8 mouse cellular contexts compared by ENCODE assay signal in genomic region chr15:94601339-94601738, GRCm38 (mm10). TPM values are rescaled to one million over a fixed set of nuclear protein-coding genes. Genes with fewer than 3 reads are reported as not detected.
DNase-seq lines count a peak whose midpoint lies in the region; ATAC-seq and TF ChIP-seq lines count a peak whose summit lies in the region.
"Had no signal": no experiment of that assay in that cellular context is flagged by ENCODE, and none has a peak within 500 bp of the region (broad histone marks: within the 10 kb centered on the region; RNA-seq: fewer than 3 reads in every experiment).

No protein-coding gene starts in this region.

- H3K9me3 ChIP-seq in liver, embryonic 12.5 days (replicated peaks), result no peaks in the 10 kb centered on the region
- H3K9me3 ChIP-seq in ES-E14 (ENCODE audit: control insufficient read depth, insufficient read depth, low read depth, low read length), result no peaks in the 10 kb centered on the region
- H3K9me3 ChIP-seq: midbrain, embryonic 12.5 days had no signal

- ATAC-seq in liver, embryonic 12.5 days, result no peak

- DNase-seq in liver (peak; percentile 39), ES-E14 (ENCODE audit: low read depth, low spot score) (peak; percentile 53)
- DNase-seq in adrenal gland, postnatal 10 days, result peak; percentile 76
- DNase-seq in fibroblast of lung, adult 2 months (ENCODE audit: low read depth), result peak; percentile 39
- DNase-seq in kidney, postnatal 36 days, result peak; percentile 69 to 88
- peak; percentile 59 for DNase-seq in retina, postnatal 1 day

- 0 out of 2 replicates have a peak, but pooled peaks cover 4% of the 10 kb centered on the region for H3K4me1 ChIP-seq in liver, embryonic 12.5 days
- peaks cover 0 to 10% of the 10 kb centered on the region in 2 experiments; a peak in 2 of 4 replicates for H3K4me1 ChIP-seq in ES-E14 (ENCODE audit: control insufficient read depth in 2 of 2, insufficient read depth in 2 of 2, low read length in 2 of 2, poor library complexity in 1 of 2)
- H3K4me1 ChIP-seq: midbrain, embryonic 12.5 days had no signal

- in situ Hi-C loops in ES-E14 (cut with MboI; ENCODE audit: low sequenced_read_pairs in 2 of 2, unreplicated experiment in 2 of 2), result no loop called here

- H3K27ac ChIP-seq in liver, embryonic 12.5 days, result no peak overlapping the region
- no peak overlapping the region for H3K27ac ChIP-seq in ES-E14 (ENCODE audit: insufficient read depth, low read depth, low read length, poor library complexity, severe bottlenecking)
- H3K27ac ChIP-seq: midbrain, embryonic 12.5 days had no signal

- no peak overlapping the region for H3K9ac ChIP-seq in liver, embryonic 12.5 days
- H3K9ac ChIP-seq in ES-E14 (ENCODE audit: insufficient read depth, low read depth, low read length, poor library complexity, severe bottlenecking), result no peak overlapping the region
- H3K9ac ChIP-seq: midbrain, embryonic 12.5 days had no signal

- H3K4me3 ChIP-seq in liver, embryonic 12.5 days, result no peak overlapping the region
- no peak overlapping the region for H3K4me3 ChIP-seq in ES-E14 (ENCODE audit: insufficient read depth in 1 of 2, low read depth in 1 of 2, low read length in 2 of 2, poor library complexity in 1 of 2, severe bottlenecking in 1 of 2)
- H3K4me3 ChIP-seq: midbrain, embryonic 12.5 days had no signal

- H3K4me2 ChIP-seq in liver, embryonic 12.5 days, result no peak overlapping the region
- H3K4me2 ChIP-seq: midbrain, embryonic 12.5 days had no signal

- WGBS in liver, embryonic 12.5 days (ENCODE audit: insufficient replicate concordance), result 15% methylated on average over 3 of the region's 3 CpGs

- H3K27me3 ChIP-seq in liver, embryonic 12.5 days (replicated peaks), result 0 out of 2 replicates have a peak, but pooled peaks cover 5% of the 10 kb centered on the region
- H3K27me3 ChIP-seq: midbrain, embryonic 12.5 days had no signal

- no peaks in the 10 kb centered on the region for H3K36me3 ChIP-seq in liver, embryonic 12.5 days
- H3K36me3 ChIP-seq in ES-E14 (ENCODE audit: control insufficient read depth, insufficient read depth, low read length, poor library complexity, severe bottlenecking), result no peaks in the 10 kb centered on the region
- H3K36me3 ChIP-seq: midbrain, embryonic 12.5 days had no signal

TF ChIP-seq in ES-E14, 5 proteins besides CTCF, POLR2A, EP300 and RAD21:
- TF ChIP-seq CHD2 (IDR thresholded peaks at IDR 0.05; ENCODE audit: low read depth, low read length), result no peak
- TF ChIP-seq ZNF384 (IDR thresholded peaks at IDR 0.05; ENCODE audit: low read depth, low read length), result no peak
- no peak for TF ChIP-seq HCFC1 (IDR thresholded peaks at IDR 0.05; ENCODE audit: borderline replicate concordance, insufficient read depth, low read length)
- no peak for TF ChIP-seq MAFK (IDR thresholded peaks at IDR 0.05; ENCODE audit: insufficient read depth, low read depth, low read length)
- no peak for TF ChIP-seq ZC3H11A (IDR thresholded peaks at IDR 0.05; ENCODE audit: borderline replicate concordance, low read depth, low read length)

RNA-seq across cellular contexts. Expression of gene Twf1, which starts 11.7 kb away (rescaled TPM):
- 31.4 and 35.2 TPM in 2 replicates for polyA plus RNA-seq in liver, embryonic 12.5 days (2016; fragmentation: Nextera tagmentation; extraction: Ambion mirVana)
- total RNA-seq in ES-E14 (2012; rRNA removed), result 29.7 and 45.6 TPM in 2 replicates
- 10 to 100 TPM; 62.7 to 65.2 TPM for total RNA-seq in adrenal gland, postnatal 10 days (2021)

RNA-seq across cellular contexts. Expression of gene Tmem117, which starts 27.7 kb away (rescaled TPM):
- not detected in 2 replicates for polyA plus RNA-seq in liver, embryonic 12.5 days (2016; fragmentation: Nextera tagmentation; extraction: Ambion mirVana)
- total RNA-seq in ES-E14 (2012; rRNA removed), result 0.48 and 0.71 TPM in 2 replicates
- total RNA-seq in adrenal gland, postnatal 10 days (2021), result 1 to 10 TPM; 5.3 to 7.8 TPM

RNA-seq across cellular contexts. Expression of gene Irak4, which starts 57.9 kb away (rescaled TPM):
- 4.3 and 4.6 TPM in 2 replicates for polyA plus RNA-seq in liver, embryonic 12.5 days (2016; fragmentation: Nextera tagmentation; extraction: Ambion mirVana)
- 2.3 and 2.4 TPM in 2 replicates for total RNA-seq in ES-E14 (2012; rRNA removed)
- total RNA-seq in adrenal gland, postnatal 10 days (2021), result 10 to 100 TPM; 14.1 to 14.2 TPM

RNA-seq across cellular contexts. Expression of gene Pus7l, which starts 58.0 kb away (rescaled TPM):
- 7.7 and 8.0 TPM in 2 replicates for polyA plus RNA-seq in liver, embryonic 12.5 days (2016; fragmentation: Nextera tagmentation; extraction: Ambion mirVana)
- 4.1 and 6.6 TPM in 2 replicates for total RNA-seq in ES-E14 (2012; rRNA removed)
- 1 to 10 TPM; 5.4 to 5.9 TPM for total RNA-seq in adrenal gland, postnatal 10 days (2021)
